Mouse (Mus musculus) hindbrain, embryonic 14.5 days (tissue): ENCODE data around the gene Sipa1l2. TPM values are rescaled to one million over a fixed set of nuclear protein-coding genes. Genes with fewer than 3 reads are reported as not detected.

Source experiments
- ATAC-seq: fragments of 200-750 bp; cut with Nextera tagmentation; 2 replicates; pipeline ENCODE4 v1.8.0; 2017; ENCODE audit warnings: moderate number of reproducible peaks, mild to moderate bottlenecking, moderate TSS enrichment, moderate library complexity; ENCODE audit not compliant: low FRiP score
- DNase-seq: peaks from one replicate; pipeline ENCODE4 v3.0.0-alpha.2; 2015; ENCODE audit warnings: low spot score
- H3K27ac ChIP-seq: fragments of 300-500 bp; sonication (generic); 2 replicates; pipeline ENCODE4 v1.5.1; 2014; ENCODE audit warnings: mild to moderate bottlenecking, moderate library complexity
- H3K27me3 ChIP-seq: fragments of 300-500 bp; sonication (generic); 2 replicates; pipeline ENCODE4 v1.6.1; 2014; ENCODE audit warnings: mild to moderate bottlenecking, low read length, mixed read lengths; ENCODE audit not compliant: control insufficient read depth, insufficient read depth
- H3K36me3 ChIP-seq: fragments of 300-500 bp; sonication (generic); replicated peaks from 2 replicates; pipeline ENCODE4 v1.6.1; 2014; ENCODE audit not compliant: control insufficient read depth, insufficient read depth
- H3K4me1 ChIP-seq: fragments of 300-500 bp; sonication (generic); replicated peaks from 2 replicates; pipeline ENCODE4 v1.6.1; 2014; ENCODE audit warnings: antibody characterized with exemption, low read length, mixed read lengths; ENCODE audit not compliant: control insufficient read depth, insufficient read depth
- H3K4me2 ChIP-seq: fragments of 300-500 bp; sonication (generic); replicated peaks from 2 replicates; pipeline ENCODE4 v1.6.1; 2014; ENCODE audit warnings: mild to moderate bottlenecking, moderate library complexity
- H3K4me3 ChIP-seq: fragments of 300-500 bp; sonication (generic); replicated peaks from 2 replicates; pipeline ENCODE4 v1.5.1; 2014; ENCODE audit warnings: mild to moderate bottlenecking, low read length
- H3K9ac ChIP-seq: fragments of 300-500 bp; sonication (generic); 2 replicates; pipeline ENCODE4 v1.6.1; 2014
- H3K9me3 ChIP-seq: fragments of 300-500 bp; sonication (generic); 2 replicates; pipeline ENCODE4 v1.6.1; 2016; ENCODE audit warnings: low read length; ENCODE audit not compliant: control insufficient read depth
- WGBS: fragments of 180-500 bp; shearing (Covaris S2); extraction: QIAGEN DNeasy Blood & Tissue Kit; methylation state at CpG from one replicate; pipeline ENCODE4 v1.1.7; 2014; 5-methylcytosine and 5-hydroxymethylcytosine counted together
- polyA plus RNA-seq: library from polyadenylated mRNA; unstranded; fragments of >200 nt; fragmentation: Nextera tagmentation; extraction: Ambion mirVana; gene quantifications from 2 replicates; pipeline ENCODE4 v1.2.1, GENCODE M21; 2014

Sipa1l2 gene
- polyA plus RNA-seq, 1 experiment from 2014 or later = 22.1 TPM

- H3K36me3 ChIP-seq = peaks cover 84% of the 10 kb centered on the region
Observed at GRCm38 (mm10) chr8:125444457-125445224, 125.0 kb downstream of the Sipa1l2 start.

GRCm38 (mm10) chr8:125435320-125436100 is 134.1 kb downstream of the Sipa1l2 start:
- H3K4me1 ChIP-seq = peaks cover 6% of the 10 kb centered on the region; the same call in 1 of the 2 replicates
- no peak overlapping the region for H3K4me3 ChIP-seq
- ATAC-seq (no peak), DNase-seq (no peak)
- H3K27me3 ChIP-seq = no peaks in the 10 kb centered on the region
- H3K9ac ChIP-seq = no peak overlapping the region
- H3K36me3 ChIP-seq = peaks cover 64% of the 10 kb centered on the region
- H3K27ac ChIP-seq = peak overlapping the region; percentile 38
- no peaks in the 10 kb centered on the region for H3K9me3 ChIP-seq
- H3K4me2 ChIP-seq = no peak overlapping the region
- 66% methylated on average over 7 of the region's 7 CpGs for whole genome bisulfite sequencing

More at GRCm38 (mm10) chr8:125444457-125445224, 125.0 kb downstream of the Sipa1l2 start:
- no peaks in the 10 kb centered on the region for H3K9me3 ChIP-seq
- WGBS = 89% methylated on average over 16 of the region's 16 CpGs
- no peak overlapping the region for H3K4me2 ChIP-seq
- no peak overlapping the region for H3K4me3 ChIP-seq
- no peak for ATAC-seq
- no peak overlapping the region for H3K27ac ChIP-seq
- no peaks in the 10 kb centered on the region for H3K27me3 ChIP-seq
- H3K9ac ChIP-seq = no peak overlapping the region
- no peak for DNase-seq
- H3K4me1 ChIP-seq = no peaks in the 10 kb centered on the region

DNA sequence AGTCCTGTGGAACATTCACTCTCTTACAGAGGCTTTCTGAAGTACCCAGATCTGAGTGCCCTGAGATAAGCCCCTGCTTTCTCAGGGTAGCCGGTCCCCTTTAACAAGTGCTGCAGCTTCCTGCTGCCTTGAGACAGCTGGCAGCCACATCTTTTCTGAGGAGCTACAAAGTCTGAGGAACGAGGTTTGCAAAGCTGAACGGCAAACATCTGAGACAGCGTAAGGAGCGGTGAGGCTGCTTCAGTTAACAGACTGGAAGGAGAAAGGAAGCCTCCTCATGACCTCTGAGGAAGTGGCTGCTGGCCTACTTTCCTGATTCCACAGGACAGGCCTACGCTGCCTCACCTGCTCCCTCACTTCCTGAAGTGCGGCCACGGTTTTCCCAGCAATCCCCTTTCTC is 135.5 kb downstream of the Sipa1l2 start:
- no peak overlapping the region for H3K4me2 ChIP-seq
- ATAC-seq = no peak
- H3K9ac ChIP-seq = no peak overlapping the region
- no peak overlapping the region for H3K4me3 ChIP-seq
- 62% methylated on average over 8 of the region's 8 CpGs for WGBS
- no peak for DNase-seq
- H3K4me1 ChIP-seq = peaks cover 6% of the 10 kb centered on the region; the same call in 1 of the 2 replicates
- no peaks in the 10 kb centered on the region for H3K27me3 ChIP-seq
- H3K9me3 ChIP-seq = no peaks in the 10 kb centered on the region
- H3K27ac ChIP-seq = no peak overlapping the region
- peaks cover 56% of the 10 kb centered on the region for H3K36me3 ChIP-seq

- ATAC-seq (no peak), DNase-seq (no peak)
- Histone ChIP-seq H3K27ac (no peak overlapping the region), H3K4me2 (no peak overlapping the region), H3K4me3 (no peak overlapping the region), H3K27me3 (no peaks in the 10 kb centered on the region), H3K36me3 (peaks cover 31% of the 10 kb centered on the region), H3K4me1 (peaks cover 12% of the 10 kb centered on the region; the same call in 1 of the 2 replicates), H3K9ac (no peak overlapping the region), H3K9me3 (no peaks in the 10 kb centered on the region)
- 71% methylated on average over 3 of the region's 3 CpGs for WGBS
Observed at GRCm38 (mm10) chr8:125431321-125431720, 138.3 kb downstream of the Sipa1l2 start.

- WGBS = 93% methylated on average over 5 of the region's 5 CpGs
- Histone ChIP-seq H3K4me2 (no peak overlapping the region), H3K9ac (no peak overlapping the region), H3K36me3 (peaks cover 29% of the 10 kb centered on the region), H3K4me1 (peaks cover 12% of the 10 kb centered on the region; the same call in 1 of the 2 replicates), H3K4me3 (no peak overlapping the region), H3K27ac (no peak overlapping the region), H3K9me3 (no peaks in the 10 kb centered on the region), H3K27me3 (no peaks in the 10 kb centered on the region)
- no peak for ATAC-seq
- no peak for DNase-seq
Observed at GRCm38 (mm10) chr8:125430796-125431195, 138.8 kb downstream of the Sipa1l2 start.

DNA sequence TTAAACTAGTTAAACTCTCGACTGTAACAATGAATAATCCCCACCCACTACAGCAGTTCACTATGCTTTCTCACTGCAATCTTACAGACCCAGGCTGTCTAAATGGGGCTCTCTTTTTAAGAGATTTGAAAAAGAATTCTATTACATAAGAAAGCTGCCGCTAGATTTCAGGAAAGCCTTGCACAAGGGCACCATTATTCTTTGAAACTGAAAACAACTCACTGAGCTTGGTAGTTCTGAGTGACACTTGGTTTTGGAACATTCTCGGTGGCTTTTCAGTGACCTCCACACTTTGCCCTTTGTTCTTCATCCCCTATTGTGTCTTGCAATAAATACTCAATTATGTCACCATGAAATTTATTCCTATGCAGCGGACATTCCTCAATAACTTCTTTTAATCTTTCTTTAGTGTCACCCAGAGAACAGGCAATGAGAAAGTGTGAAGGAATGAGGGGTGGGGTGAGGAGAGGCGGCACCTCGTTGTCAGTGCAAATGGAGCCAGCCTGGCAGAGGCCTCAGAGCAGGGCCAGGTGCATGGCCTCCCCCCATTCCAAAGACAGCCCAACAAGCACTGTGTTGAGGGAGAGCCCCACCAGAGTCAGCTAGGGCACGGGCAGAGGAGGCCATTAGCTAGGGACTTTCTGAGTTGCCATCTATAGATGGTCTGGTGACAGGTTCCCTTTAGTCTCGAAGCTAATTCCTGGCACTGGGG is 140.5 kb downstream of the Sipa1l2 start:
- DNase-seq = no peak
- Histone ChIP-seq H3K36me3 (peaks cover 29% of the 10 kb centered on the region), H3K4me1 (peaks cover 10% of the 10 kb centered on the region; the same call in 1 of the 2 replicates), H3K9me3 (no peaks in the 10 kb centered on the region), H3K27me3 (no peaks in the 10 kb centered on the region), H3K27ac (0 out of 2 replicates have a peak overlapping the region, but pooled peaks have one; percentile 17), H3K4me3 (no peak overlapping the region), H3K9ac (no peak overlapping the region), H3K4me2 (no peak overlapping the region)
- 18% methylated on average over 8 of the region's 8 CpGs for WGBS
- peak; percentile 39; the same call in 1 of the 2 replicates for ATAC-seq

DNA sequence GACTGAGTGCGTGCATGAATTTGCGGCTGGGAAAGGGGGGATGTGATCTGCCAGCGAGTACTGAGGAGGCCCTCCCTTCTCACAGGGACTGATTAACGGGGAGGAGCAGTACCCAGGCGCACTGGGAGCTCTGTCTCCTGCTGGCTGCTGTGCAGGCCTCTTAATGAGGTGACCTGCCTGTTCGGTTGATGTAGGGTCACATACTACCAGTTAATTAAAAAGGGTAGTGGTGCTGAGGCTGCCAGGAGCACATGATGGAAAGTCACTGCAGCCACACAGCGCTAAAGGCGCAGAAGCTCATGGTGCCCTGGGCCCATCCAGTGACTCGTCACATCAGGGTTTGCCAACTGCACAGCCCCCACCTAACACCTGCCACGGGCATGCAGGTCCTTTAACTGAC is 145.7 kb downstream of the Sipa1l2 start:
- Histone ChIP-seq H3K4me3 (no peak overlapping the region), H3K27me3 (no peaks in the 10 kb centered on the region), H3K36me3 (peaks cover 29% of the 10 kb centered on the region), H3K9me3 (no peaks in the 10 kb centered on the region), H3K4me2 (no peak overlapping the region), H3K4me1 (peaks cover 16% of the 10 kb centered on the region; the same call in 1 of the 2 replicates), H3K9ac (no peak overlapping the region; the same call in 1 of the 2 replicates), H3K27ac (no peak overlapping the region)
- 25% methylated on average over 10 of the region's 10 CpGs for WGBS
- peak; percentile 47; the same call in 1 of the 2 replicates for ATAC-seq
- DNase-seq = no peak

DNA sequence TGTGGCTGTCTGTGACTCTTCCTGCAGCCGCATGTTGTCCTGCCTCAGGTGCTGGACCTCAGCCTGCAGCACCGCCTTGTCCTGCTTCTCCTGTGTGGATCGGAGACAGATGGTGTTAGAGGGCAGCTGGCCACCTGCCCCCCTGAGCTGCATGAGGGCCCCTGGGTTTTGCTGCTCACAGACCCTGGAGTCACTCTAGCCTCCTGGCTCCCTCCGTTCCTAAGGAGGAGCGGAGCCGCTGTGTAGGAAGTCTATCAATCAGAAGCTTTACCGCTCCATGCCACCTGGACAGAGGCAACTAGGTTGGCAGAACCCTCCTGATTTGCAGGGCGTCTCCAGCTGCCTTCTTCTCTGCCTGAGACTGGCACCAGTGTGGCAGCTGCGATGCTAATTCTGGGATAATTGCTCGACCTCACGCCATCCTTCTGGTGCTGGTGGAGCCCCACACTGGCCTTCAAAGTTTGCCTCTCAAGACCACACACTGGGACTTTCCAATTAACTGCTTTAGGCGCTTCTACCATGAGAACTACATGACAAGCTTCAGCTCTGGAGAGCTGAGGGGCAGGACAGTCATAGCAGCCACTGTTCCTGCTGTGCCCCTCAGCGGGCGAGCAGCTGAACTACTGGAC is 150.3 kb downstream of the Sipa1l2 start:
- H3K27me3 ChIP-seq = no peaks in the 10 kb centered on the region
- DNase-seq (no peak), ATAC-seq (no peak)
- H3K9ac ChIP-seq = no peak overlapping the region
- H3K36me3 ChIP-seq = peaks cover 41% of the 10 kb centered on the region
- WGBS = 65% methylated on average over 14 of the region's 14 CpGs
- H3K4me3 ChIP-seq = no peak overlapping the region
- H3K9me3 ChIP-seq = no peaks in the 10 kb centered on the region
- H3K27ac ChIP-seq = no peak overlapping the region
- H3K4me2 ChIP-seq = no peak overlapping the region
- 0 out of 2 replicates have a peak, but pooled peaks cover 8% of the 10 kb centered on the region for H3K4me1 ChIP-seq
